Mouse (Mus musculus) midbrain, embryonic 15.5 days (tissue): ENCODE data around the gene Tsc22d4. TPM values are rescaled to one million over a fixed set of nuclear protein-coding genes. Genes with fewer than 3 reads are reported as not detected.
"Not testable (repeated sequence)": the region's sequence is repeated elsewhere in the genome, so short reads cannot be mapped to it uniquely, and the experiment has no call there.

Experiments
- ATAC-seq: fragments of 200-750 bp; cut with Nextera tagmentation; replicated peaks from 2 replicates; pipeline ENCODE4 v1.8.0; 2017; ENCODE audit warnings: moderate TSS enrichment
- H3K27ac ChIP-seq: fragments of 300-500 bp; sonication (generic); 2 replicates; pipeline ENCODE4 v1.5.1; 2015; ENCODE audit warnings: mild to moderate bottlenecking, inconsistent platforms
- H3K27me3 ChIP-seq: fragments of 300-500 bp; sonication (generic); replicated peaks from 2 replicates; pipeline ENCODE4 v1.6.1; 2015; ENCODE audit warnings: inconsistent platforms
- H3K36me3 ChIP-seq: fragments of 300-500 bp; sonication (generic); replicated peaks from 2 replicates; pipeline ENCODE4 v1.6.1; 2015; ENCODE audit warnings: inconsistent platforms
- H3K4me1 ChIP-seq: fragments of 300-500 bp; sonication (generic); 2 replicates; pipeline ENCODE4 v1.6.1; 2015; ENCODE audit warnings: inconsistent platforms
- H3K4me2 ChIP-seq: fragments of 300-500 bp; sonication (generic); 2 replicates; pipeline ENCODE4 v1.6.1; 2015; ENCODE audit warnings: inconsistent platforms, mild to moderate bottlenecking, moderate library complexity
- H3K4me3 ChIP-seq: fragments of 300-500 bp; sonication (generic); 2 replicates; pipeline ENCODE4 v1.5.1; 2015; ENCODE audit warnings: mild to moderate bottlenecking, inconsistent platforms
- H3K9ac ChIP-seq: fragments of 300-500 bp; sonication (generic); 2 replicates; pipeline ENCODE4 v1.6.1; 2015; ENCODE audit warnings: mild to moderate bottlenecking, inconsistent platforms
- H3K9me3 ChIP-seq: fragments of 300-500 bp; sonication (generic); 2 replicates; pipeline ENCODE4 v1.6.1; 2016; ENCODE audit warnings: inconsistent platforms
- WGBS: fragments of 180-500 bp; shearing (Covaris S2); methylation state at CpG from one replicate; pipeline ENCODE4 v1.1.7; 2015; ENCODE audit warnings: mixed read lengths; 5-methylcytosine and 5-hydroxymethylcytosine counted together
- polyA plus RNA-seq: library from polyadenylated mRNA; unstranded; fragments of >200 nt; fragmentation: Nextera tagmentation; extraction: Ambion mirVana; gene quantifications from 2 replicates; pipeline ENCODE4 v1.2.1, GENCODE M21; 2015

Gene Tsc22d4
- polyA plus RNA-seq, 1 experiment from 2014 or later, result 58.0 TPM

DNA sequence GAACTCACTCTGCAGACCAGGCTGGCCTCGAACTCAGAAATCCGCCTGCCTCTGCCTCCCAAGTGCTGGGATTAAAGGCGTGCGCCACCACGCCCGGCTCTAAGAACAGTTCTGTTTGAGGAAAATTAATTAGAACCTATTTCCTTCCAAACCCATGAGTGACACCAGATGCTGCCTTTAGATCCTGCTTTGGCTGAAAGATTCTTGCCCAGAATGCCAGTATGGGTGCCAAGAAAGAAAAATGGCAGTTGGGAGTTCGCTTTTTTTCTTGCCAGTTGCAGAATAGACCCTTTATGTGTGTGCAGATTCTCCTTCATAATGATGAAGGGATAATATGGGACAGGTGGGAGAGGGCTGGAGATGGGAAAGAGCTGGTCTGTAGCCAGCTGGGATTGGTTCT, 1.3 kb upstream of the Tsc22d4 start:
- Histone ChIP-seq H3K27ac (no peak overlapping the region), H3K9ac (no peak overlapping the region), H3K4me2 (no peak overlapping the region), H3K4me1 (peaks cover 53% of the 10 kb centered on the region), H3K27me3 (no peaks in the 10 kb centered on the region), H3K9me3 (no peaks in the 10 kb centered on the region), H3K36me3 (no peaks in the 10 kb centered on the region), H3K4me3 (no peak overlapping the region)
- no peak for ATAC-seq
- WGBS, result 86% methylated on average over 7 of the region's 7 CpGs

DNA sequence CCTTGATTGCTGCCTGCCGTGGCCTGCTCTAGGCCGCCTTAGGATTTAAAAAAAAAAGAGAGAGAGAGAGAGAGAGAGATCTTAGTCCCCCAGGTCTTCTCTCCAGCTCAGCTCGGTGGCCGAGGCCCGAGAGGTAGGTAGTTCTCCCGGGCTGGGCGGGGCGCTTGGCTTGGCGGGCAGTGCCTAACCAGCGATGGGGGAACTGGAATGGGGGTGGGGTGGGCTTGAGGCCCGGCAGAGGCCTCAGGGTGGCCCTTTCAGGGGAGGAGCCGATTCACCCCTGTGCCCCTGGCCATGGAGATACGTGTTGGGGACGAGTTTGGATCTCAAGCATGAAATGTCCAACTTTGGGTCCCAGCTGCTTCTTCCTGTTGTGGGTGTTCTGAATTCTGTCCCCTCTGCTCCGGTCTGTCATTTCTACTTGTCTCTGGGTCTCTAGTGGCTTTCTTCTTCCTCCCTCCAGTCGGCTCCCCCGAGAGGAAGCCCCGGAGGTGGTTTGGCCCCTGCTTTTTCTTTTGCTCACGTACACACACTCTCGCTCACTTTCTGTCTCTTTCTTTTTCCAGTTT, 836 bp downstream of the Tsc22d4 start:
- Histone ChIP-seq H3K9me3 (no peaks in the 10 kb centered on the region), H3K4me1 (peaks cover 48% of the 10 kb centered on the region), H3K4me3 (peak overlapping the region; percentile 60), H3K27me3 (no peaks in the 10 kb centered on the region), H3K27ac (peak overlapping the region; percentile 88), H3K36me3 (no peaks in the 10 kb centered on the region), H3K9ac (peak overlapping the region; percentile 63), H3K4me2 (peak overlapping the region; percentile 87)
- ATAC-seq, result 0 out of 2 replicates have a peak, but pooled peaks have one; percentile 3
- under 1% methylated on average over 20 of the region's 20 CpGs for WGBS

DNA sequence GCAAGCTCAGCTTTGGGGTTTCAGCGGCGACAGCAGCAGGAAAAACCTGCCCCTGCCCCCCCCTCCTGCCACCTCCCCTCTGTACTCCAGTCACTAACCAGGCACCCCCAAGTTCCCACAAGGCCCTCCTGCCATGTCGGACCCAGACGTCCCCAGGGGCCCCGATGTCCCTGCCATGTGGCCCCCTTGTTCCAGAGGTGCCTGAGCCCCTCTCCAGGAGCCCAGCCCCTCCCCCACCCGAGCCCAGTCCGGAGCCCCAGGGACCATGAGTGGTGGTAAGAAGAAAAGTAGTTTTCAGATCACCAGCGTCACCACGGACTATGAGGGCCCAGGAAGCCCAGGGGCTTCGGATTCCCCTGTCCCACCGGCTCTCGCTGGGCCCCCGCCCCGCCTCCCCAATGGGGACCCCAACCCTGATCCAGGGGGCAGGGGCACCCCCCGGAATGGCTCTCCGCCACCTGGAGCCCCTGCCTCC, 1.4 kb downstream of the Tsc22d4 start:
- H3K9me3 ChIP-seq, result no peaks in the 10 kb centered on the region
- no peaks in the 10 kb centered on the region for H3K27me3 ChIP-seq
- H3K9ac ChIP-seq, result peak overlapping the region; percentile 63
- no peak for ATAC-seq
- under 1% methylated on average over 16 of the region's 16 CpGs for WGBS
- H3K36me3 ChIP-seq, result no peaks in the 10 kb centered on the region
- H3K4me3 ChIP-seq, result peak overlapping the region; percentile 60
- H3K4me1 ChIP-seq, result peaks cover 43% of the 10 kb centered on the region
- H3K27ac ChIP-seq, result peak overlapping the region; percentile 88
- peak overlapping the region; percentile 87 for H3K4me2 ChIP-seq

DNA sequence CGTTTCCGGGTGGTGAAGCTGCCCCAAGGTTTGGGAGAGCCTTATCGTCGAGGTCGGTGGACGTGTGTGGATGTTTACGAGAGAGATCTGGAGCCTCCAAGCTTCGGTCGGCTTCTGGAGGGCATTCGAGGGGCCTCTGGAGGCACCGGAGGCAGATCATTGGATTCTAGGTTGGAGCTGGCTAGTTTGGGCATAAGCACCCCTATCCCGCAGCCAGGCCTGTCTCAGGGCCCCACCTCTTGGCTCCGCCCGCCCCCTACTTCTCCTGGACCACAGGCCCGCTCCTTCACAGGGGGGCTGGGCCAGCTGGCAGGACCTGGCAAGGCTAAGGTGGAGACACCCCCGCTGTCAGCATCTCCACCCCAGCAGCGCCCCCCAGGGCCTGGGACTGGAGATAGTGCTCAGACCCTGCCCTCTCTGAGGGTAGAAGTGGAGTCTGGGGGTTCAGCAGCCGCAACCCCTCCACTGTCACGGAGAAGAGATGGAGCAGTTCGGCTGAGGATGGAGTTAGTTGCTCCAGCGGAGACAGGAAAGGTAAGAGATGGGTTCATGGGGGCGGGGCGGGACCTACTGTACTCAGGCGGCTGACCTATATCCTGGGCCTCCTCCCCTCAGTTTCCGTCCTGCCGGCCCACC, 1.9 kb downstream of the Tsc22d4 start:
- no peaks in the 10 kb centered on the region for H3K9me3 ChIP-seq

DNA sequence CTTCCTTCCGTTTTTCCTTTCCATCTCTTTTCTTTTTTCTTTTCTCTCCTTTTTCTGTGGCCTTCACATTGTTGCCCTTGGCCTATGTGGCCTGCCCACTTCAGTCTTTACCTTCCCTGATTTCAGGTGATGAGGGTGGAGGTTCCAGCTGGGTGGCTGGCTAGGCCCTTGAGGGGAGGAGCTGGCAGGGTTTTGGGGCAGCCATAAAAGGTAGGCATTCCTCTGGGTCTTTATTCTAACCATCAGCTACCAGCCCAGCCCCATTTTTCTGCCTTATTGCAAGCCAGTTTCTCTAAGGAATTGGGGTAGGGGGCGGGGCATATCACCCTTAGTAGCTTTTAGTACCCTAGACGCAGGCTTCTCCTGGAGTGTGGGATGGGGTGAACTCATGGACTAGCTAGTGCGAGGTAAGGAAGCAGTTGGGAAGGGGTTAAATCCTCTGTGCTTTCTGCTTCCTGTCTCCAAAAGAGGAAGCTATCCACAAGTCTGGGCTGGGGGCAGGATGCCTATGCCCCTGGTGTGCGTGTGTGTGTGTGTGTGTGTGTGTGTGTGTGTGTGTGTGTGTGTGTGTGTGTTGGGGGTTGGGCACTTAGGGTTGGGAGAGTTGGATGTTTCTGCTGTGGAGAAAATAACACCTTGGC, 2.7 kb downstream of the Tsc22d4 start:
- Histone ChIP-seq H3K9me3 (no peaks in the 10 kb centered on the region), H3K27me3 (no peaks in the 10 kb centered on the region), H3K36me3 (no peaks in the 10 kb centered on the region), H3K9ac (0 out of 2 replicates have a peak overlapping the region, but pooled peaks have one; percentile 15), H3K4me1 (peaks cover 41% of the 10 kb centered on the region), H3K4me3 (peak overlapping the region; percentile 60), H3K4me2 (peak overlapping the region; percentile 87), H3K27ac (peak overlapping the region; percentile 40; the same call in 1 of the 2 replicates)
- 37% methylated on average over 5 of the region's 5 CpGs for WGBS
- ATAC-seq, result no peak

More for the DNA sequence above, 1.9 kb downstream of the Tsc22d4 start:
- Histone ChIP-seq H3K4me3 (peak overlapping the region; percentile 60), H3K36me3 (no peaks in the 10 kb centered on the region), H3K27ac (peak overlapping the region; percentile 88), H3K9ac (peak overlapping the region; percentile 63), H3K4me1 (peaks cover 41% of the 10 kb centered on the region), H3K4me2 (peak overlapping the region; percentile 87), H3K27me3 (no peaks in the 10 kb centered on the region)
- ATAC-seq, result no peak
- 8% methylated on average over 26 of the region's 26 CpGs for WGBS

DNA sequence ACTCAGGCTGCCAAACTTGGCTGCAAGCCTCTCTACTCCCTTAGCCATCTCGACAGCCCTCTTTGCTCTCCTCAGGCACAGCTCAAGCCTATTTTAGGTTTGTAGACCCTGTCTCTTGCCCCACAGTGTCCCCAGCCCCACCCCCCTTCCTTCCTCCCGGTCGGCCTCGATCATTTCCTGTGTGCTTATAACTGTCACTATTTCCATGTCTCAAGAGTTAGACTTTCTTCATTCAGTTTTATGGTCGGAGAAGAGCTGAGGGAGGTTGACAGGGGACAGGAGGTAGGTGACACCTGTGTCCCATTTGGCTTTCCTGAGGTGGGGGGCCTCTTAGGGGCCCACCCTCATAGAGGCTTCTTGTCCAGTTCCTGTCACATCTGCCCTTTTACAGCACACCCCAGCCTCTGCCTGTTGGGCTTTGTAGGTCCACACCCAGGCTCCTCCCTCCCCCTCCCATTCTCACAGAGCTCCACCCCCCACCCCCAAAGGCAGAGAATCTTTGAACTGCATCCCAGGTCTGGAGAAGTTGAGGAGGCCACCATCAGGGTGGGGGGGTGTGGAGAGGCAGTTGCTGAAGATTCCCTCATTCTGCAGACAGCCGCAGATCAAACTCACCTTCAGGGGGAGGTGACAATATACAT, 3.8 kb downstream of the Tsc22d4 start:
- ATAC-seq, result no peak
- no peaks in the 10 kb centered on the region for H3K9me3 ChIP-seq
- peaks cover 41% of the 10 kb centered on the region for H3K4me1 ChIP-seq
- WGBS, result 81% methylated on average over 6 of the region's 6 CpGs
- H3K4me3 ChIP-seq, result no peak overlapping the region
- H3K27ac ChIP-seq, result no peak overlapping the region
- no peak overlapping the region for H3K9ac ChIP-seq
- H3K27me3 ChIP-seq, result no peaks in the 10 kb centered on the region
- peak overlapping the region; percentile 87; the same call in 1 of the 2 replicates for H3K4me2 ChIP-seq
- no peaks in the 10 kb centered on the region for H3K36me3 ChIP-seq

DNA sequence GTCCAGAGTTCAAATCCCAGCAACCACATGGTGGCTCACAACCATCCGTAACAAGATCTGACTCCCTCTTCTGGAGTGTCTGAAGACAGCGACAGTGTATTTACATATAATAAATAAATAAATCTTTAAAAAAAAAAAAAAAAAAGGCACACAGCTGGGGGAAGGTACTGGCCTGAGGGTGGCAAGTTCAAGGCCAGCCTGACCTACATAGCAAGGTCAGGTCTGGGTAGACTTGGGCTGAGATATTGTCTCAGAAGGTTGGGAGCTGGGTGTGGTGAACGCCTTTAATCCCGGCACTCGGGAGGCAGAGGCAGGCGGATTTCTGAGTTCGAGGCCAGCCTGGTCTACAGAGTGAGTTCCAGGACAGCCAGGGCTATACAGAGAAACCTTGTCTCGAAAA, 4.7 kb downstream of the Tsc22d4 start:
- ATAC-seq, H3K4me3 ChIP-seq, H3K9ac ChIP-seq, H3K36me3 ChIP-seq, H3K9me3 ChIP-seq, H3K27ac ChIP-seq, H3K4me2 ChIP-seq, H3K27me3 ChIP-seq: not testable (repeated sequence)
- 97% methylated on average over 7 of the region's 8 CpGs for WGBS
- peaks cover 41% of the 10 kb centered on the region for H3K4me1 ChIP-seq

DNA sequence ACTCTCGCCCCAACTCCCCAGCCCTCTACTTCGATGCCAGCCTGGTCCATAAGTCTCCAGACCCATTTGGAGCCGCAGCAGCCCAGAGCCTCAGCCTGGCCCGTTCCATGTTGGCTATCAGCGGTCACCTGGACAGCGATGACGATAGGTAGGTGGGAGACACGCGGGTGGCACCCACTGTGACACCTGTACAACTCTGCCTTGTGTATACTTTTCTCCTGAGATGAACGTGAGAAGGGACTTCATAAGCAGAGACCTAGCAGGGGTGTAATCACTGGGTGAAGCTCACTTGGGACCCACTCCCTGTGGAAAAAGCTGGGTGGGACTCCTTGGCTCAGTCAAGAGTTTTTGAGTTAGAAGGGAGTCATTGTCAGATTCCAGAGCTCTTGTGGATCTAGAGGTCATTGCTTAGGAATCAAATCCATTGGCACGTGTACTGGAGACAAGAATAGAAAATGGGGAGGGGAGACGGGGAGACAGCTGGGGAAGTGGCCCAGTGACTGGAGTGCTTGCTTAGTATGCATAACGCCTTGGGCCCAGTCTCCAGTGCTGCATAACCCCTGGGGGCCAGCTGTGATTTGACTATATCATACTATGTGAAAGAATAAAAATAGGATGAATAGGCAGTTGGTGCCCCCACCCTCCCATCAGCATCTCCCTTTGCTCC, 5.8 kb downstream of the Tsc22d4 start:
- H3K4me3 ChIP-seq, result no peak overlapping the region
- H3K9me3 ChIP-seq, result no peaks in the 10 kb centered on the region
- H3K36me3 ChIP-seq, result no peaks in the 10 kb centered on the region
- ATAC-seq, result no peak
- H3K27ac ChIP-seq, result no peak overlapping the region
- no peaks in the 10 kb centered on the region for H3K27me3 ChIP-seq
- peaks cover 37% of the 10 kb centered on the region for H3K4me1 ChIP-seq
- 90% methylated on average over 13 of the region's 13 CpGs for WGBS
- no peak overlapping the region for H3K9ac ChIP-seq
- no peak overlapping the region for H3K4me2 ChIP-seq

DNA sequence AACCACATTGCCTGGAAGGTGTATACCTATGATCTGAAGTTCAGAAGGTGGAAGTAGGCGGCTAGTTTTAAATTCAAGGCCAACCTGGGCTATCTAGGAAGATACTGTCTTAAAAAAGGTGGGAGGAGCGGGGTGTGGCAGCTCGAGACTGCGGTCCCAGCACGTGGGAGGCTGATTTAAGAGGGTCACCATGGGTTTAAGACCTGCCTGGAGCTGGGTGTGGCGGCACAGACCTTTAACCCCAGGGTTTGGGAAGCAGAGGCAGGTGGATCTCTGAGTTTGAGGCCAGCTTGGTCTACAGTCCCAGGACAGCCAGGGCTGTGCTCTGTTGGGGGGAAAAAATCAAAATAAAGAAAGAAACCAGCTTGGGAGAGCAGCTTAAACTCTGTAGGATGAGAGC, 6.5 kb downstream of the Tsc22d4 start:
- ATAC-seq, result no peak
- Histone ChIP-seq H3K4me2 (no peak overlapping the region), H3K9ac (no peak overlapping the region), H3K4me1 (peaks cover 34% of the 10 kb centered on the region), H3K36me3 (no peaks in the 10 kb centered on the region), H3K27ac (no peak overlapping the region), H3K4me3 (no peak overlapping the region), H3K27me3 (no peaks in the 10 kb centered on the region), H3K9me3 (no peaks in the 10 kb centered on the region)
- 90% methylated on average over 6 of the region's 6 CpGs for WGBS

DNA sequence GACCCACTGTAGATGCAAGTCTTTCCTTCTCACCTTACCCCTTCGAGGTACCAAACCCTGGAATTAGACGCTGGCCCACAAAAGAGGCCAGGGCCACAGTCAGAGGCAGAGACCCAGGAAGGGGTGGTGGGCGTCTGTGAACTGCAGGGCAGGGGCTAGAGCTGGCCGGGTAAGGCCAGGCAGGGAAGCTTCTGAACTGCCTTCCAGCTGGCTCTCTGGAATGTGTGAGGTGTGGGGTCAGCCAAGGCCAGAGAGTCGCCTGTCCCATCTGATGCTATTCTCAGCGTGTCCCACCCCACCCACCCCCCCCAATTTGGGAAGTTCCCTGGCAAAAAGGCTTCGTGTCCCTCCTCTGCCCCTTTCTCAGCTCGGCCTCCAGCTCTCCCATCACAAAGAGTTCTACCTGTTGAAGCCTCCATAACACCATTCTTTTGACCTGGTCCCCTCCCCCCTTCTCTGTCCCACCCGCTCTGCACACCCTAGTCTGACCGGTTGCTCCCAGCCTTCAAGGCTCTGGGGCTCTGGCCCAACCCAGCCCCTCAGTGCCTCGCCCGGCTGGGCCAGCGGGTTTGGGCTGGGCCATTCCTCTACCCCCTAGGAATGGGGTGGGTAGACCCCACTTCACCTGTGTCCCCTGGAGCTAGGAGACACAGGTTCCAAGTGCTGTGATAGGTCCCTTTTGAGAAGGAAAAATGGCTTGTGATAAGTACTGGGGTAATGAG, 7.7 kb downstream of the Tsc22d4 start:
- Histone ChIP-seq H3K9ac (no peak overlapping the region), H3K27me3 (no peaks in the 10 kb centered on the region), H3K9me3 (no peaks in the 10 kb centered on the region), H3K27ac (no peak overlapping the region), H3K4me1 (peaks cover 33% of the 10 kb centered on the region), H3K4me2 (no peak overlapping the region), H3K36me3 (no peaks in the 10 kb centered on the region), H3K4me3 (no peak overlapping the region)
- ATAC-seq, result no peak
- WGBS, result 87% methylated on average over 13 of the region's 13 CpGs

DNA sequence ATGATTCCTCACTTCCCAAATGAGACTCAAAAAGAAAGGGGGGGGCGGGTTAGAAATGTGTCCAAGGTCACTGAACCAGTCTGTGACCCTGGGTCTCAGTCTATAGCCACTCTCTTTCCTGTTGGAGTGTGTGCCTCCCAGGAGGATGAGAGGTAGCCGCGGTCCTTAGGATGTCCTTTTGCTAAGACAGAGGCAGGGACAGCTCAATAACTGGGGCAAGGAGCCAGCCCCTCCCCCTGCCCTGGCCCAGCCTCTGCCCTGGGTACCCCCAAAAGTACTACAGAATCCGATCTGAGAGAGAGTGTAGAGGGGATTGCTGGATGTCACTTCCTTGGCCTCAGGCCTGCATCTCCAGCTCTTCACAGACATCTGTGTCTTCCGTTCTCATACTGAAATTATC, 9.9 kb downstream of the Tsc22d4 start:
- Histone ChIP-seq H3K4me2 (no peak overlapping the region), H3K4me1 (peaks cover 27% of the 10 kb centered on the region), H3K9me3 (no peaks in the 10 kb centered on the region), H3K4me3 (no peak overlapping the region), H3K9ac (no peak overlapping the region), H3K27ac (no peak overlapping the region), H3K36me3 (no peaks in the 10 kb centered on the region), H3K27me3 (no peaks in the 10 kb centered on the region)
- no peak for ATAC-seq
- 78% methylated on average over 5 of the region's 5 CpGs for WGBS
